Mouse (Mus musculus): ENCODE measurements around the gene Mcur1. TPM values are rescaled to one million over a fixed set of nuclear protein-coding genes. Genes with fewer than 3 reads are reported as not detected.

The Mcur1 gene
- polyA plus RNA-seq (2012; rRNA removed) (19.7 and 23.1 TPM in 2 replicates), polyA plus RNA-seq (2014; fragmentation: Nextera tagmentation; extraction: Ambion mirVana) (18.1 and 20.5 TPM in 2 replicates)

- Histone ChIP-seq H3K9ac (ENCODE audit: low read depth, low read length, severe bottlenecking) (peak within 1 kb of the TSS; percentile 87), H3K36me3 (ENCODE audit: control insufficient read depth, insufficient read depth, low read length) (peaks cover 4% of the 10 kb centered on the region), H3K27me3 (ENCODE audit: control insufficient read depth, insufficient read depth, low read length) (no peaks in the 10 kb centered on the region), H3K9me3 (ENCODE audit: control insufficient read depth, low read length) (no peaks in the 10 kb centered on the region), H3K27ac (replicated peaks; ENCODE audit: low read depth, low read length) (peak within 1 kb of the TSS; percentile 90), H3K4me1 (ENCODE audit: control insufficient read depth, insufficient read depth, low read length) (peaks cover 13% of the 10 kb centered on the region), H3K4me3 (replicated peaks; ENCODE audit: low read length) (peak within 1 kb of the TSS; percentile 70), H3K4me2 (replicated peaks; ENCODE audit: low read depth, low read length, severe bottlenecking) (peak within 1 kb of the TSS; percentile 71)
- peak; percentile 90 for DNase-seq (ENCODE audit: low spot score)
- ATAC-seq (ENCODE audit: low FRiP score, low read depth): peak; percentile 94
- WGBS: under 1% methylated on average over 69 of the region's 100 CpGs
- TF ChIP-seq POLR2A (IDR thresholded peaks at IDR 0.05; ENCODE audit: borderline replicate concordance, extremely low read depth, insufficient read depth, insufficient read length): peak; percentile 18; the same call in 1 of the 2 replicates
Observed at GRCm38 (mm10) chr13:43559711-43560457, at the start of gene Mcur1. TSS of gene Mcur1 (minus strand) at chr13:43560191.

- H3K9me3 ChIP-seq (ENCODE audit: control insufficient read depth, low read length): no peaks in the 10 kb centered on the region
- H3K27ac ChIP-seq (replicated peaks; ENCODE audit: low read depth, low read length): no peak overlapping the region
- 71% methylated on average over 6 of the region's 6 CpGs for WGBS
- H3K4me3 ChIP-seq (replicated peaks; ENCODE audit: low read length): no peak overlapping the region
- H3K36me3 ChIP-seq (ENCODE audit: control insufficient read depth, insufficient read depth, low read length): no peaks in the 10 kb centered on the region
- H3K4me1 ChIP-seq (ENCODE audit: control insufficient read depth, insufficient read depth, low read length): peaks cover 3% of the 10 kb centered on the region; the same call in 1 of the 2 replicates
- H3K27me3 ChIP-seq (ENCODE audit: control insufficient read depth, insufficient read depth, low read length): no peaks in the 10 kb centered on the region
- TF ChIP-seq POLR2A (IDR thresholded peaks at IDR 0.05; ENCODE audit: borderline replicate concordance, extremely low read depth, insufficient read depth, insufficient read length): no peak
- DNase-seq (ENCODE audit: low spot score): no peak
- H3K9ac ChIP-seq (ENCODE audit: low read depth, low read length, severe bottlenecking): no peak overlapping the region
- no peak for ATAC-seq (ENCODE audit: low FRiP score, low read depth)
- no peak overlapping the region for H3K4me2 ChIP-seq (replicated peaks; ENCODE audit: low read depth, low read length, severe bottlenecking)
Observed at GRCm38 (mm10) chr13:43608854-43609253, 48.9 kb upstream of the Mcur1 start.

GRCm38 (mm10) chr13:43603042-43603441 lies 43.1 kb upstream of the Mcur1 start:
- no peaks in the 10 kb centered on the region for H3K9me3 ChIP-seq (ENCODE audit: control insufficient read depth, low read length)
- no peak overlapping the region for H3K4me2 ChIP-seq (replicated peaks; ENCODE audit: low read depth, low read length, severe bottlenecking)
- DNase-seq (ENCODE audit: low spot score): peak; percentile 32
- H3K4me3 ChIP-seq (replicated peaks; ENCODE audit: low read length): no peak overlapping the region
- H3K27me3 ChIP-seq (ENCODE audit: control insufficient read depth, insufficient read depth, low read length): no peaks in the 10 kb centered on the region
- no peak overlapping the region for H3K27ac ChIP-seq (replicated peaks; ENCODE audit: low read depth, low read length)
- 65% methylated on average over 13 of the region's 13 CpGs for WGBS
- H3K36me3 ChIP-seq (ENCODE audit: control insufficient read depth, insufficient read depth, low read length): no peaks in the 10 kb centered on the region
- no peak overlapping the region for H3K9ac ChIP-seq (ENCODE audit: low read depth, low read length, severe bottlenecking)
- H3K4me1 ChIP-seq (ENCODE audit: control insufficient read depth, insufficient read depth, low read length): 0 out of 2 replicates have a peak, but pooled peaks cover 6% of the 10 kb centered on the region
- no peak for ATAC-seq (ENCODE audit: low FRiP score, low read depth)
- no peak for TF ChIP-seq POLR2A (IDR thresholded peaks at IDR 0.05; ENCODE audit: borderline replicate concordance, extremely low read depth, insufficient read depth, insufficient read length)

GRCm38 (mm10) chr13:43602440-43602839 lies 42.4 kb upstream of the Mcur1 start:
- DNase-seq (ENCODE audit: low spot score): no peak
- Histone ChIP-seq H3K9me3 (ENCODE audit: control insufficient read depth, low read length) (no peaks in the 10 kb centered on the region), H3K27ac (replicated peaks; ENCODE audit: low read depth, low read length) (no peak overlapping the region), H3K36me3 (ENCODE audit: control insufficient read depth, insufficient read depth, low read length) (no peaks in the 10 kb centered on the region), H3K9ac (ENCODE audit: low read depth, low read length, severe bottlenecking) (no peak overlapping the region), H3K4me2 (replicated peaks; ENCODE audit: low read depth, low read length, severe bottlenecking) (no peak overlapping the region), H3K4me3 (replicated peaks; ENCODE audit: low read length) (no peak overlapping the region), H3K4me1 (ENCODE audit: control insufficient read depth, insufficient read depth, low read length) (0 out of 2 replicates have a peak, but pooled peaks cover 6% of the 10 kb centered on the region), H3K27me3 (ENCODE audit: control insufficient read depth, insufficient read depth, low read length) (no peaks in the 10 kb centered on the region)
- TF ChIP-seq POLR2A (IDR thresholded peaks at IDR 0.05; ENCODE audit: borderline replicate concordance, extremely low read depth, insufficient read depth, insufficient read length): no peak
- 92% methylated on average over 2 of the region's 2 CpGs for WGBS
- ATAC-seq (ENCODE audit: low FRiP score, low read depth): no peak

- Histone ChIP-seq H3K36me3 (ENCODE audit: control insufficient read depth, insufficient read depth, low read length) (no peaks in the 10 kb centered on the region), H3K27me3 (ENCODE audit: control insufficient read depth, insufficient read depth, low read length) (no peaks in the 10 kb centered on the region), H3K27ac (replicated peaks; ENCODE audit: low read depth, low read length) (no peak overlapping the region), H3K4me1 (ENCODE audit: control insufficient read depth, insufficient read depth, low read length) (0 out of 2 replicates have a peak, but pooled peaks cover 6% of the 10 kb centered on the region), H3K9ac (ENCODE audit: low read depth, low read length, severe bottlenecking) (no peak overlapping the region), H3K4me2 (replicated peaks; ENCODE audit: low read depth, low read length, severe bottlenecking) (no peak overlapping the region), H3K4me3 (replicated peaks; ENCODE audit: low read length) (no peak overlapping the region), H3K9me3 (ENCODE audit: control insufficient read depth, low read length) (no peaks in the 10 kb centered on the region)
- ATAC-seq (ENCODE audit: low FRiP score, low read depth) (no peak), DNase-seq (ENCODE audit: low spot score) (no peak)
- 94% methylated on average over 6 of the region's 6 CpGs for WGBS
- TF ChIP-seq POLR2A (IDR thresholded peaks at IDR 0.05; ENCODE audit: borderline replicate concordance, extremely low read depth, insufficient read depth, insufficient read length): no peak
Observed at GRCm38 (mm10) chr13:43600967-43601366, 41.0 kb upstream of the Mcur1 start.

All from limb, embryonic 14.5 days (tissue).